Mouse (Mus musculus): ENCODE measurements at regions not wholly inside any gene's neighbourhood (a gene's known extent, or its start where the extent isn't known, plus 50 kb on each side); places are given as distances from the start of the nearest gene placed in this dataset.

GRCm38 (mm10) chr14:72942571-72942970 is 106.3 kb downstream of the Cysltr2 start:
- DNase-seq (ENCODE audit: low spot score) = no peak

GRCm38 (mm10) chr14:72939067-72939393 is 109.9 kb downstream of the Cysltr2 start:
- DNase-seq (ENCODE audit: low spot score) = no peak

DNA sequence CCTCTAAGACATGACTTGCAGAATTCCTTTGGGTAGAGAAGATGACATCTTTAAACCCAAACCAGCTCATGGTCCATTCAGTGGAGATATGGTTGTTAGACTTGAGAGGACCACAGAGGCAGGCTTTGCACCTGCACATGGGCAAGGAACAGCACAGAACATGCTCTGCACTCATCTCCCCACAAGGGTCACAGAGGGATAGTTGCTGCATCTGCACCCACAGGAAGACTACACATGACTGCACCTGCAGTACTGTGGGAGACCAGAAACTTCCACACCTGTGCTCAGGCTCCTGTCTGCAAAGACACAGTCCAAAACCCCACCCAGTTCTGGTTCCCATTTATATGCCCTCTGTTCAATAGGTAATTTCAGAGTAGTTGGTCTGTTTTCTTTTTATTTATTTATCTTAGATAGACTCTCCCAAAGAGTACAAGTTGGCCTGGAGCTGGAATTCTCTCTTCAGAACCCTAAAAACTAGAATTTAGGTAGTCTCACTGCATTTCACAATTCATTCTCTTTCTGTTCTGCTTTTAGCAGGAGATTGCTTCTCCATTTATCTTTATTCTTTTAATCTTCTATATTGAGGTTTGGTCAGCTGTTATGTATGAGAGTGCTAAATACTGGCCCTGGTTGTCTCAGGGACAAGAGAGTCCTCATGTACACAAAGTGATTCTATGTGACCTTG is 110.4 kb downstream of the Cysltr2 start:
- DNase-seq (ENCODE audit: low spot score) = no peak

DNA sequence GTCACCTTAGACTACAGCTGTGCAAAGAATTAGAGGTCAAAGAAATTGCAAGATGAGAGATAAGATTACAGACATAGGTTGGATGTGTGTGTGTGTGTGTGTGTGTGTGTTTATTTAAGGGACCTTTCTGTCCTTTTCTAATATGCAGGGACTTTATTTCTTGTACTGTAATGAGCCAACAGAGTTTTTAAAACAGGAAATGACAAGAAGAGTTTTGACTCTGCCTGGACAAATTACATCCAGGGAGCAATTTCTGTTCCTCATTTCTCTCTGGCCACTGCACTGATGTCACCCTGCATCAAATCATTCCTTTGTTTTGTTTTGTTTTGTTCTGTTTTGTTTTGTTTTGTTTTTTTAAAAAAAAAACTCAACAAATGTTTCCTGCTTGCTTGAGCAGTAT is 115.3 kb downstream of the Cysltr2 start:
- no peak for DNase-seq (ENCODE audit: low spot score)

GRCm38 (mm10) chr14:72932296-72932695 is 116.6 kb downstream of the Cysltr2 start:
- DNase-seq (ENCODE audit: low spot score) = no peak

GRCm38 (mm10) chr14:72901171-72901926 is 147.6 kb downstream of the Cysltr2 start:
- DNase-seq (ENCODE audit: low spot score) = no peak

DNA sequence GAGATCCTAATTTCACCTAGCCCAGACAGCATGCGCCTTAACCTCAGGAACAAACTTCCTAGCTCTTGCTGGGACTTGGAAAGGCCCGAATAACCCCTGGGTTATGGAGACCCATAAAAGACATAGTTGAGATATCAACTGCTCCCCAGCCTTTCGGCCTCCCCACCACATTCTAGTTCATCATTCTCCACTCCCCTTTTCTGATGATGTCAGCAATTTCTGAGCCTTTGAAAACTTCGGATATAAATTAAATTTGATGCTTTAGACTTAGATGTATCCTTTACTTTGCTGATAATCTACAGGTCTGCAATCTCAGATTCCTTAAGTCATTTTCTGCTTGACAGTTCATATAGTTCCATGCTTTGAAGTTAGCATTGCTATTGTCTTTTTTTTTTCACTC is 149.3 kb downstream of the Cysltr2 start:
- DNase-seq (ENCODE audit: low spot score) = no peak

- no peak for DNase-seq (ENCODE audit: low spot score)
Measured at GRCm38 (mm10) chr14:72892316-72892715, 156.6 kb downstream of the Cysltr2 start.

- no peak for DNase-seq (ENCODE audit: low spot score)
Measured at GRCm38 (mm10) chr14:72889663-72890062, 159.3 kb downstream of the Cysltr2 start.

DNA sequence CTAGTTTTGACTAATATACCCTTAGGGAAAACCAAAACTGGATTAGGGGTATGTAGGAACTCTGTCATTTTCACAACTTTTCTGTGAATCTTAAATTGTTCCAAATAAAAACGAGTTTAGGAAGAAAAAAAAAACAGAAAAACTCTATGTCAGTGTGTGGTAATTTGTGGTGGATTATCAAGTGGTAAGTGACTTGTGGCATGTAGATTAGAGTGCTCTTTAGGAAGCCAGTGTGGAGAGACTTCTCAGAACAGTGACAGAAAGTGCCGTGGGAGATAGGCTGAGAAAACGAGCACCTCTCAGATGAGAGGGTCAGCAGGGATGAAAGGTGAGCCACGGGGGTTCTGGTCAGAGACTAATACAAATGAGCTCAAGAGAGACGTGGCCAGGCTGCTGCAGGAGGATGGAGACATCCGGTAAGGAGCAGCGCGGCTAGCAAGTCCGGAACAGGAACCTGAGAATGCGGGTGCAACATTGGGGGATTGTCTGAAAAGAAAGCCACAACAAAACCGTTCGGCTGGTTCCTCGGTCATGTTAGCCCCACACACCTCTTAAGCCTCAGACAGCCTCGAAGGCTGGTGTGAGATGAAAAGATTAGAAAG is 161.3 kb downstream of the Cysltr2 start:
- DNase-seq (ENCODE audit: low spot score) = no peak

GRCm38 (mm10) chr14:72886935-72887369 is 162.0 kb downstream of the Cysltr2 start:
- DNase-seq (ENCODE audit: low spot score) = peak; percentile 51

DNA sequence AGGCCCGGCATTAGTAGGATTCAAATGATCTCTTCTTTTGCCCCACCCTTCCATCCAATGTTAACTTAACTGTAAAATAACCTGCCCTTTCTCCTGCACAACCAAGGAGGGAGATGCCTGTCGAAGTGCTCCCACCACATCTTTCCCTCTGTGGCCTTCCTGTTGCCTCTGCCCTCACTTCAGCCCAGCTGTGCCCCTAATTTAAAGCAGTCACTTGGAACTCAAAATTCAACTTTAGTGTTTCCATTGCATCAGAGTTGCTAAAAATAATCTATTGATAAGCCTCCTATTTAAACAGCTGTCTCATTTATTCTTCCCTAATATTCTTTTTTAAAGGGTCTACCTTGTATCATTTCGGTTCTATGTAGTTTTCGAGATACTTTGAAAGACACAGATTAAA is 163.1 kb downstream of the Cysltr2 start:
- no peak for DNase-seq (ENCODE audit: low spot score)

DNA sequence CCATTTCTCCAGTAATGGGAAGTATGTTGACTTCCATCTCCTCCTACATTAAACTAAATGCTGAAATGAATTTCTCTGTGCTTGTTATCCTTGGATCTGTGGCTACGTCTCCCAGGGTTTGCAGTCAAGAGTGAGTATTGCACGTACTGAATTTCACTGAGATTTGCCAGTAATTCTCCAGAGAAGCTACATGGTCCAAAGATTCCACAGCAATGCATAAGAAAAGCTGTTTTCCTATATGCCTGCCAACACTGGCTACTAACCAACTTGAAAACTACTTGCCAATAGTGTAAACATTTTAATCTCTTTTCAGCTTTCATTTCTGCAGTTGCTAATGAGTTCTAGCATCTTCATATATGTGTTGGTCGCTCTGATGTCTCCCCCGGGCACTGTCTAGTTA is 164.4 kb downstream of the Cysltr2 start:
- no peak for DNase-seq (ENCODE audit: low spot score)

DNA sequence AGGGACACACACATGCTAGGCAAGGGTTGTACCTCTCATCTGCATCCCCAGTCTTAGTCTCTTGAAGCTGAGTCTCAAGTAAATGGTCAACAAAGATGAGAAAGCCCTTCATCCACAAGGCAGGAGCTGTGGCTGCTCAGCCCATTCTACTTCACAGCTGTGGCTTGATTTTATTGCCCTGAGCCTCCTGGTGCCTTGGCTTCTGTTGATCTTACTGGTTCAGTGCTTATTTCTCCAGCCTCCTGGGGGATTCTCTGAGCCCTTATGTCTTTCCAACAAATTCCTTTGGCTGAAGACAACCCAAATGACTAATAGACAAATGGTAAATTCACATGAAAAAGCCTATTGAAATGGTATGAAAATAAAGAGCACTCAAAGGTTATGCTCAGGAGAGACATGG is 167.3 kb upstream of the Fndc3a start:
- no peak for DNase-seq (ENCODE audit: low spot score)

- DNase-seq (ENCODE audit: low spot score) = no peak
Measured at GRCm38 (mm10) chr14:72873494-72873893, 163.7 kb upstream of the Fndc3a start.

GRCm38 (mm10) chr14:72869188-72869749 is 159.5 kb upstream of the Fndc3a start:
- DNase-seq (ENCODE audit: low spot score) = no peak

DNA sequence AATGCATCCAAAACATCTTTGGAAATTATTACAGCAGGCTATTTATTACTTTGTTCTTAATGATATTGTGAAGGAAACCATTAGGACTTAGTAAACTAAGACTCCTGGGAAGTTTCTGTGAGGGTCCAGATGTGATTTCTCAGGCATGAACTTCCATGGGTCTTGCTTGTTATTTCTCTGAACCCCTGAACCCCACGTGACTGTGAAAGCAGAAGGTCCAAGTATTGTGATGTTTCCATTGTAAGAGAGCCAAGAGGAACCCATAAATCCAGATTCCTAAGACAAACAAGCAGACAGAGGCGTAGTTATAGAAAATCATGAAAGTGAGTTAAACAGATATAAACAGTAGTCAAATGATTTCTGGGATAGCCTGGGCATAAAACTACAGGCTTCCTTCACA is 157.1 kb upstream of the Fndc3a start:
- no peak for DNase-seq (ENCODE audit: low spot score)

GRCm38 (mm10) chr14:72865531-72865930 is 155.7 kb upstream of the Fndc3a start:
- no peak for DNase-seq (ENCODE audit: low spot score)

GRCm38 (mm10) chr14:72864792-72865191 is 155.0 kb upstream of the Fndc3a start:
- no peak for DNase-seq (ENCODE audit: low spot score)

GRCm38 (mm10) chr14:72864130-72864529 is 154.3 kb upstream of the Fndc3a start:
- DNase-seq (ENCODE audit: low spot score) = no peak

DNA sequence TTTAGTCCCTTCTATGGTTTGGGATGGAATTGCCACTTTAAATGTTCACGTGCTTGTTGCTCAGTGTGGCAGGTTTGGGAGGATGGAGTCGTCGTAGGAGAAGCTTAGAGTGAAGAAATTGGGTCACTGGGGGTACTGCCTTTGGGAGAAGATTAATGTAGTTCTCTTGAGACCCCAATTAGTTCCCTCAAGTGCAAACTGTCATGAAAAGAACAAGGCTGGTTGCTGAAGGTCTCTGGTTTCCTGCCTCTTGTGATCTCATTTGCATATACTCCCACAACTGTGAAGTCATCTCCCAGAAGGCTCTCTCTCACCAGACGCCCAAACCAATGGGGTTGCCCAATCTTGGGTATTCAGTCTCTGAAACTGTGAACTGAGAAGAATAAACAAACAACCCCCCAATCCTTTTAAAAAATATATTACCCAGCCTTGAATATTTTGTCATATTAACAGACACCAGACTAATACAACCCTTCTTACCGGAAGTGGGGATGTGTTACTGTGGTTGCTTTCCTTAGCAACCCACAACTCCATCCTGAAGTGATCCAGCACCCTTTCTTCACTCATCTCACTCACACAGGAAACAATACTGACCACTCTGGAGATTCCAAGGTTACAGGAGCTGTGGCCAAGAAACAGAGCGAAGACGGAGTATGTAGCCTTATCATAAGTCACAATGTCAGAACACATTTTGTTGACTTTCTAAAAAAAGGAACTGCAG is 153.2 kb upstream of the Fndc3a start:
- no peak for DNase-seq (ENCODE audit: low spot score)

DNA sequence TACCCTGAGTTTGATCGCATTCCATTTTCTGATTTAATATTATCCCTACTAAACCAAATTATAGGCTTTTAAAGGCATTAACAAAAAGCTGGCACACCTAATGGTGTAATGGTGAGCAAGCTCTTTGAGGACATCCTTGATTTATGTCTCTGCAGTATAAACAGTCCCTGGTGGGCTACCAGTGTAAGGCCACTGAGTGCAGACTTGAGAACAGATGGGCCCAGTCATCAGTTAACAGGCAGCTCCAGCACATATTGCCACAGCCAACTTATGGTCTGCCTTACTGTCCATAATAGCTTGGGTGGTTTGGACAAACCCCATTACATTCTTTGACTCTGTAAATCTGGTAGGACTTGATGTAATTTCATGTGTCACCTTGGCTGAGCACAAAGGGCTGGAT is 144.4 kb upstream of the Fndc3a start:
- DNase-seq (ENCODE audit: low spot score) = no peak
